Mouse (Mus musculus) midbrain, embryonic 16.5 days (tissue): ENCODE results near the gene Bnip3. TPM values are rescaled to one million over a fixed set of nuclear protein-coding genes. Genes with fewer than 3 reads are reported as not detected.

Source experiments
- ATAC-seq: fragments of 200-750 bp; cut with Nextera tagmentation; 2 replicates; pipeline ENCODE4 v1.8.0; 2017; ENCODE audit warnings: moderate TSS enrichment
- H3K27ac ChIP-seq: fragments of 300-500 bp; sonication (generic); 2 replicates; pipeline ENCODE4 v1.5.1; 2014; ENCODE audit warnings: mild to moderate bottlenecking, low read length, mixed read lengths
- H3K27me3 ChIP-seq: fragments of 300-500 bp; sonication (generic); 2 replicates; pipeline ENCODE4 v1.6.1; 2014; ENCODE audit warnings: low read depth, low read length, mixed read lengths; ENCODE audit not compliant: control insufficient read depth, insufficient read depth
- H3K36me3 ChIP-seq: fragments of 300-500 bp; sonication (generic); 2 replicates; pipeline ENCODE4 v1.6.1; 2014; ENCODE audit warnings: mild to moderate bottlenecking, low read length, moderate library complexity, mixed read lengths; ENCODE audit not compliant: control insufficient read depth, insufficient read depth
- H3K4me1 ChIP-seq: fragments of 300-500 bp; sonication (generic); 2 replicates; pipeline ENCODE4 v1.6.1; 2014; ENCODE audit warnings: mild to moderate bottlenecking, low read length, mixed read lengths; ENCODE audit not compliant: control insufficient read depth, insufficient read depth
- H3K4me2 ChIP-seq: fragments of 300-500 bp; sonication (generic); 2 replicates; pipeline ENCODE4 v1.6.1; 2014; ENCODE audit warnings: mild to moderate bottlenecking, low read length, mixed read lengths
- H3K4me3 ChIP-seq: fragments of 300-500 bp; sonication (generic); 2 replicates; pipeline ENCODE4 v1.5.1; 2014; ENCODE audit warnings: low read depth, mild to moderate bottlenecking, low read length, moderate library complexity, mixed read lengths
- H3K9ac ChIP-seq: fragments of 300-500 bp; sonication (generic); 2 replicates; pipeline ENCODE4 v1.6.1; 2014; ENCODE audit warnings: low read depth, low read length, mixed read lengths
- H3K9me3 ChIP-seq: fragments of 300-500 bp; sonication (generic); replicated peaks from 2 replicates; pipeline ENCODE4 v1.6.1; 2014; ENCODE audit warnings: mild to moderate bottlenecking, low read length, mixed read lengths; ENCODE audit not compliant: control insufficient read depth, poor library complexity, severe bottlenecking
- whole genome bisulfite sequencing: fragments of 180-500 bp; shearing (Covaris S2); extraction: QIAGEN DNeasy Blood & Tissue Kit; methylation state at CpG from one replicate; pipeline ENCODE4 v1.1.7; 2014; 5-methylcytosine and 5-hydroxymethylcytosine counted together
- polyA plus RNA-seq: library from polyadenylated mRNA; unstranded; fragments of >200 nt; fragmentation: Nextera tagmentation; extraction: Ambion mirVana; gene quantifications from 2 replicates; pipeline ENCODE4 v1.2.1, GENCODE M21; 2015

Bnip3 gene
- polyA plus RNA-seq, 1 experiment from 2014 or later, result 113 TPM

- H3K4me1 ChIP-seq, result peaks cover 35% of the 10 kb centered on the region
- H3K9me3 ChIP-seq, result no peaks in the 10 kb centered on the region
- H3K27me3 ChIP-seq, result no peaks in the 10 kb centered on the region
- no peak for ATAC-seq
- no peak overlapping the region for H3K9ac ChIP-seq
- peak overlapping the region; percentile 47 for H3K4me2 ChIP-seq
- H3K36me3 ChIP-seq, result no peaks in the 10 kb centered on the region
- WGBS, result 87% methylated on average over 4 of the region's 4 CpGs
- H3K27ac ChIP-seq, result no peak overlapping the region
- no peak overlapping the region for H3K4me3 ChIP-seq
Observed at GRCm38 (mm10) chr7:138843421-138843820, 65.9 kb downstream of the Bnip3 start.

GRCm38 (mm10) chr7:138841436-138842151, 67.7 kb downstream of the Bnip3 start:
- H3K9me3 ChIP-seq, result no peaks in the 10 kb centered on the region
- WGBS, result 70% methylated on average over 3 of the region's 3 CpGs
- H3K4me3 ChIP-seq, result no peak overlapping the region
- no peak overlapping the region for H3K9ac ChIP-seq
- ATAC-seq, result no peak
- no peaks in the 10 kb centered on the region for H3K36me3 ChIP-seq
- H3K27ac ChIP-seq, result no peak overlapping the region
- H3K4me2 ChIP-seq, result no peak overlapping the region
- H3K4me1 ChIP-seq, result peaks cover 24% of the 10 kb centered on the region
- H3K27me3 ChIP-seq, result no peaks in the 10 kb centered on the region

Other genes with a start within 250 kb of the Bnip3 start
- gene Ppp2r2d, start 63.4 kb downstream of the Bnip3 start, polyA plus RNA-seq, result 85.3 TPM in 2 replicates
- 32.7 and 33.6 TPM in 2 replicates for gene Mapk1ip1, start 63.2 kb downstream of the Bnip3 start, polyA plus RNA-seq
- 10.8 and 12.6 TPM in 2 replicates for gene Jakmip3, start 31.2 kb upstream of the Bnip3 start, polyA plus RNA-seq
- 176 and 181 TPM in 2 replicates for gene Dpysl4, start 176.5 kb upstream of the Bnip3 start, polyA plus RNA-seq